Mouse (Mus musculus) lung, embryonic 16.5 days (tissue): ENCODE measurements around the gene Olfr791. TPM values are rescaled to one million over a fixed set of nuclear protein-coding genes. Genes with fewer than 3 reads are reported as not detected.

ENCODE experiments used
- polyA plus RNA-seq: library from polyadenylated mRNA; unstranded; fragments of >200 nt; fragmentation: Nextera tagmentation; extraction: Ambion mirVana; gene quantifications from 2 replicates; pipeline ENCODE4 v1.2.1, GENCODE M21; 2015

The Olfr791 gene
- polyA plus RNA-seq, 1 experiment from 2014 or later = not detected

Other genes starting within 250 kb of the Olfr791 start
- gene Olfr780, start 203.7 kb upstream of the Olfr791 start, polyA plus RNA-seq = not detected in 2 replicates
- not detected in 2 replicates for gene Olfr781, start 192.9 kb upstream of the Olfr791 start, polyA plus RNA-seq
- not detected in 2 replicates for gene Olfr782, start 172.9 kb upstream of the Olfr791 start, polyA plus RNA-seq
- gene Olfr784, start 137.7 kb upstream of the Olfr791 start, polyA plus RNA-seq = 0.05 and 0.06 TPM in 2 replicates
- gene Olfr785, start 116.4 kb upstream of the Olfr791 start, polyA plus RNA-seq = not detected in 2 replicates
- not detected in 2 replicates for gene Olfr786, start 94.5 kb upstream of the Olfr791 start, polyA plus RNA-seq
- not detected in 2 replicates for gene Olfr787, start 59.9 kb upstream of the Olfr791 start, polyA plus RNA-seq
- gene Olfr788, start 50.8 kb upstream of the Olfr791 start, polyA plus RNA-seq = not detected in 2 replicates
- not detected in 2 replicates for gene Olfr789, start 37.0 kb upstream of the Olfr791 start, polyA plus RNA-seq
- not detected in 2 replicates for gene Olfr790, start 23.3 kb upstream of the Olfr791 start, polyA plus RNA-seq
- not detected in 2 replicates for gene Olfr792, start 17.4 kb downstream of the Olfr791 start, polyA plus RNA-seq
- not detected in 2 replicates for gene Olfr794, start 45.9 kb downstream of the Olfr791 start, polyA plus RNA-seq
- not detected in 2 replicates for gene Olfr796, start 90.8 kb downstream of the Olfr791 start, polyA plus RNA-seq
- not detected in 2 replicates for gene Olfr798, start 106.1 kb downstream of the Olfr791 start, polyA plus RNA-seq
- gene Olfr799, start 115.7 kb downstream of the Olfr791 start, polyA plus RNA-seq = not detected in 2 replicates
- gene Olfr800, start 135.9 kb downstream of the Olfr791 start, polyA plus RNA-seq = not detected in 2 replicates
- not detected in 2 replicates for gene Olfr801, start 152.1 kb downstream of the Olfr791 start, polyA plus RNA-seq
- gene Olfr802, start 166.4 kb downstream of the Olfr791 start, polyA plus RNA-seq = not detected in 2 replicates
- not detected in 2 replicates for gene Olfr803, start 172.5 kb downstream of the Olfr791 start, polyA plus RNA-seq
- gene Olfr804, start 181.4 kb downstream of the Olfr791 start, polyA plus RNA-seq = not detected in 2 replicates
- gene Olfr805, start 207.6 kb downstream of the Olfr791 start, polyA plus RNA-seq = not detected in 2 replicates
- gene Olfr806, start 220.1 kb downstream of the Olfr791 start, polyA plus RNA-seq = not detected in 2 replicates
- not detected in 2 replicates for gene Olfr807, start 236.0 kb downstream of the Olfr791 start, polyA plus RNA-seq
- not detected in 2 replicates for gene Olfr808, start 243.7 kb downstream of the Olfr791 start, polyA plus RNA-seq